Mouse (Mus musculus) liver, adult 2 months (tissue): ENCODE data around the gene Tnni3k. TPM values are rescaled to one million over a fixed set of nuclear protein-coding genes. Genes with fewer than 3 reads are reported as not detected.

Experiments
- DNase-seq: peaks from one replicate; pipeline ENCODE4 v3.0.0-alpha.2; 2011; ENCODE audit warnings: low read depth, low spot score; ENCODE audit errors: extremely low read depth
- H3K27ac ChIP-seq: fragments of 200-500 bp; replicated peaks from 2 replicates; pipeline ENCODE4 v1.5.1; 2012; ENCODE audit warnings: low read depth, mild to moderate bottlenecking, control low read depth, inconsistent platforms, low read length; ENCODE audit not compliant: insufficient read depth
- H3K27me3 ChIP-seq: fragments of 200-500 bp; 2 replicates; pipeline ENCODE4 v1.6.1; 2012; ENCODE audit warnings: mild to moderate bottlenecking, moderate library complexity, low read length, inconsistent platforms; ENCODE audit not compliant: control insufficient read depth, insufficient read depth
- H3K36me3 ChIP-seq: fragments of 200-500 bp; 2 replicates; pipeline ENCODE4 v1.6.1; 2012; ENCODE audit warnings: low read length, inconsistent platforms; ENCODE audit not compliant: control insufficient read depth, insufficient read depth
- H3K4me1 ChIP-seq: fragments of 200-500 bp; 2 replicates; pipeline ENCODE4 v1.6.1; 2011; ENCODE audit warnings: low read length; ENCODE audit not compliant: control insufficient read depth, insufficient read depth
- H3K4me3 ChIP-seq: fragments of 200-500 bp; 2 replicates; pipeline ENCODE4 v1.5.1; 2011; ENCODE audit warnings: low read depth, mild to moderate bottlenecking, control low read depth, low read length, moderate library complexity; ENCODE audit not compliant: insufficient read depth
- H3K79me2 ChIP-seq: fragments of 200-500 bp; 2 replicates; pipeline ENCODE4 v1.6.1; 2012; ENCODE audit warnings: inconsistent platforms, mild to moderate bottlenecking, low read length, moderate library complexity; ENCODE audit not compliant: control insufficient read depth, insufficient read depth
- H3K9ac ChIP-seq: fragments of 200-500 bp; 2 replicates; pipeline ENCODE4 v1.6.1; 2012; ENCODE audit warnings: low read depth, mild to moderate bottlenecking, control low read depth, inconsistent platforms, low read length
- CTCF ChIP-seq: fragments of 200-500 bp; IDR thresholded peaks from 2 replicates; pipeline ENCODE4 v1.5.1; 2011; ENCODE audit warnings: low read depth, low read length, control low read depth
- POLR2A ChIP-seq: fragments of 200-500 bp; IDR thresholded peaks from 2 replicates; pipeline ENCODE4 v1.6.1; 2011; ENCODE audit warnings: low read length, control low read depth; ENCODE audit not compliant: insufficient read depth; ENCODE audit errors: extremely low read depth
- WGBS: fragments of 180-500 bp; shearing (Covaris S2); methylation state at CpG from one replicate; pipeline ENCODE4 v1.1.7; 2018; 5-methylcytosine and 5-hydroxymethylcytosine counted together
- polyA plus RNA-seq: library from polyadenylated mRNA; depleted of rRNA; stranded (reverse); fragments of >200 nt; gene quantifications from 2 replicates; pipeline ENCODE4 v1.2.3, GENCODE M21; 2012
- total RNA-seq: library from RNA; depleted of rRNA; stranded (reverse); fragments of >200 nt; gene quantifications from 2 replicates; pipeline ENCODE4 v1.2.3, GENCODE M21; 2014

Tnni3k gene
- total and polyA plus RNA-seq, 2 experiments: not detected

DNA sequence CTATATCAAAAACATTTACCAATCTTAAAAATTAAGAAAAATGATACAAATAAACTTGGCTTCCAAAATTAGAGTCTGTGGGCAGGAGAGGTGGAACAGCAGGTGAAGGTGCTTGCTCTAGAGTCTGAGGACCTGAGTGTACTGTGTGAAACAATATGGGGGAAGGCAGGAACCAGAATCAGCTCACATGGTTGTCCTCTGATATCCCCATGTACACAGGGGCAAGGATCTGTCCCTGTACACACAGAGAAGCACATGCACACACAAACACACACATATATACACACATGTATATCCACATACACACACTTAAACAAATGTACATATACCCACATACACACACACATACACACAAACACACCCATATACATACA is 4.2 kb upstream of the Tnni3k start:
- H3K27me3 ChIP-seq: no peaks in the 10 kb centered on the region
- no peaks in the 10 kb centered on the region for H3K36me3 ChIP-seq
- H3K4me1 ChIP-seq: no peaks in the 10 kb centered on the region
- TF ChIP-seq CTCF (no peak), POLR2A (no peak)
- no peak overlapping the region for H3K27ac ChIP-seq
- H3K79me2 ChIP-seq: no peaks in the 10 kb centered on the region
- H3K9ac ChIP-seq: no peak overlapping the region
- DNase-seq: no peak
- H3K4me3 ChIP-seq: no peak overlapping the region

DNA sequence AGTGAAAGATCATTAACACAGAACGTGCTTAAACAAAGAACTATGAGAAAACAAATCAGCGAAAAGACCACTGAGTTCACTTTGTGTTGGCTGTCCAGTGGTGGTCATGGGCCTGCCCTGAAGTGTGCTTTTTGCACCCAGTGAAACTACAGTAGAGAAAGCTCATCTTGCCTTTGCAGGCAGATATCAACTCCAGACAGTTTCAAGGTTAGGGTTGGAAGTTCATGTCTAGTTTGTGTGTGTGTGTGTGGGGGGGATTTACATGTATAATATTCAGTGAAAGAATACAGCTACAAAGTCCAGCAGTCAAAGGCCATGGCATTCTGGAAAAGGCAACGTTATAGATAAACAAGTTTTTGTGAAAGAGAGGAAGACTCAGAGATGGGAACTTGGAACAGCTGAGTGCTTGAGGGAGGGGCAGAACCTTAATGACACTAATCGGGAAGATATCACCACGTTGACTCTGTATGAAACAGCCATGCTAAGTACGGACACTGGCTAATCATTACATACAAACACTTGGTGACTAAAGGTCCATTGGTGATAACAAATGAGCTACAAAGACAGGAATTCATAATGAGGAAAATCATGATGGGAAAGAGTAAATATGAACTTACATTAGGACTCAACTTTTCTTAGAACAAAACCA is 3.7 kb upstream of the Tnni3k start:
- DNase-seq: no peak
- TF ChIP-seq CTCF (no peak), POLR2A (no peak)
- Histone ChIP-seq H3K4me1 (no peaks in the 10 kb centered on the region), H3K27me3 (no peaks in the 10 kb centered on the region), H3K9ac (no peak overlapping the region), H3K36me3 (no peaks in the 10 kb centered on the region), H3K79me2 (no peaks in the 10 kb centered on the region), H3K27ac (no peak overlapping the region), H3K4me3 (no peak overlapping the region)
- 58% methylated on average over 6 of the region's 6 CpGs for WGBS

DNA sequence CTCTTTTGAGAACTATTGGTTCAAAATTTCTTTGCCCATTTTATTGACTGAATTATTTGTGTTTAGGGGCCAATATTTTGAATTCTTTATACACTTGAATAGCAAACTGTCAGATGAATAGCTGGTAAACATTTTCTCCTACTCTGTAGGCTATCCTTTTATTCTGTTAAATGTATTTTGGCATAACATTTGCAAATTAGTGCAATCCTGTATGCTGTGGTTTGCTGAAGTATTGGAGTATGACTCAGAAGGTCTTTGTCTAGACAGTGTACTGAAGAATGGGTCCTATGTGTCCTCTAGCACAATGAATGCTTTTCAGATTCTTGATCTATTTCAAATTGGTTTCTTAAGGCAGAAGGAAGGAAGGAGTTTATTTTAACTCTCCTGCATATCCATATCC is 2.4 kb upstream of the Tnni3k start:
- TF ChIP-seq CTCF: no peak
- TF ChIP-seq POLR2A: no peak
- DNase-seq: no peak
- no peaks in the 10 kb centered on the region for H3K4me1 ChIP-seq
- no peaks in the 10 kb centered on the region for H3K27me3 ChIP-seq
- no peaks in the 10 kb centered on the region for H3K36me3 ChIP-seq
- no peak overlapping the region for H3K27ac ChIP-seq
- H3K79me2 ChIP-seq: no peaks in the 10 kb centered on the region
- no peak overlapping the region for H3K9ac ChIP-seq
- H3K4me3 ChIP-seq: no peak overlapping the region

DNA sequence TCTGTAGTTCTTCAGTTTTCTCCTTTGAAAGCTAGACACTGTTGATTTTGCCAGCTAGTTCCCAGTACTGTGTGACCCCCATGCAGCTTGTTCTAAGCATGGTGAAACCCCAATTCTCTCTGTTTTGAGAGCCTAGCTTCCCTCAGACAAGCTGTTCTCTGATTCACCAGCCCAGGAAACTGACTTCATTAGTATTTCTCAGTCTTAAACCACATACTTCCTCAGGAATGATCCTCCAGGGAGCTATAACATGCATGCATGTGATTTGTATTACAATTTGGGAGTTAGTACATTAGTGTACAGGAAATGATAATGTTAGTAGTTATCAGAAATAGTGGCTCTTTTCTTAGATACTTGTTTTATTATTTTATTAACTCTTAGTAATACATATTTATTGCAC is 1.4 kb upstream of the Tnni3k start:
- Histone ChIP-seq H3K4me1 (no peaks in the 10 kb centered on the region), H3K4me3 (no peak overlapping the region), H3K27me3 (no peaks in the 10 kb centered on the region), H3K27ac (no peak overlapping the region), H3K36me3 (no peaks in the 10 kb centered on the region), H3K9ac (no peak overlapping the region), H3K79me2 (no peaks in the 10 kb centered on the region)
- DNase-seq: no peak
- TF ChIP-seq CTCF: no peak
- TF ChIP-seq POLR2A: no peak

DNA sequence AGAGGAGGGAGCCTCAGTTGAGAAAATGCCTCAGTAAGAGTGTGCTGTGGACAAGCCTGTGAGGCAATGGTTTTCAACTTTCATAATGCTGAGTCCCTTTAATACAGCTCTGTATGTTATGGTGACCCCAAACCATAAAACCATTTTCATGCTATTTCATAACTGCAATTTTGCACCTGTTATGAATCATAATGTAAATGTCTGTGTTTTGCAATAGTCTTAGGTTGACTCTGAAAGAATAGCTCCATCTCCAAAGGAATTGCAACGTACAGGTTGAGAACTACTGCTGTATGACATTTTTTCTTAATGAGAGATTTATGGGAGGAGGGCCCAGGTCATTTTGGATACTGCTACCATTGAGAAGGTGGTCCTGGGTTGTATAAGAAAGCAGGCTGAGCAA is 2.0 kb downstream of the Tnni3k start:
- Histone ChIP-seq H3K9ac (no peak overlapping the region), H3K4me3 (no peak overlapping the region), H3K27ac (no peak overlapping the region), H3K4me1 (no peaks in the 10 kb centered on the region), H3K79me2 (no peaks in the 10 kb centered on the region), H3K27me3 (no peaks in the 10 kb centered on the region), H3K36me3 (no peaks in the 10 kb centered on the region)
- TF ChIP-seq POLR2A (no peak), CTCF (no peak)
- WGBS: 35% methylated on average over 1 of the region's 1 CpGs
- no peak for DNase-seq

DNA sequence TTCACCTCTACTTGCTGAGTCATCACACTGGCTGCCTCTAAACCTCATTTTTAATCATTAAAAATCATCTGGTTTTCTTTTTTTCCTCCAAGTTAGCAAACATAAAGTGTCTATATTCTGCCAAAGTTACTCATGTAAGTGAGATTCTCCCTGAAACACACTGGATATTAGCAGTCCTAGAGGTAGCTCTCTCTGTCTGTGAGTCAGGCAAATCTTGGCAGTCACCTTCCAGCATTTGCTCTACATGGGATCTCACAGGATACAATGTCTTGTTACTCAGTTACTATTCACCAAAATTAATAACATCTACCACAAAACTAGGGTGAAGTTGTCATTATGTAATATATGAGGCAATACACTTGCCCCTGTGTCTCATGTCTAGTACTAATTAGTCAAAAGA is 3.2 kb downstream of the Tnni3k start:
- no peak overlapping the region for H3K4me3 ChIP-seq
- TF ChIP-seq POLR2A: no peak
- no peak for TF ChIP-seq CTCF
- no peaks in the 10 kb centered on the region for H3K36me3 ChIP-seq
- H3K79me2 ChIP-seq: no peaks in the 10 kb centered on the region
- no peaks in the 10 kb centered on the region for H3K4me1 ChIP-seq
- no peak overlapping the region for H3K9ac ChIP-seq
- H3K27ac ChIP-seq: no peak overlapping the region
- no peaks in the 10 kb centered on the region for H3K27me3 ChIP-seq
- DNase-seq: no peak
